Mouse (Mus musculus): ENCODE data around the gene Gm49450.
"Not testable (repeated sequence)": the region's sequence is repeated elsewhere in the genome, so short reads cannot be mapped to it uniquely, and the experiment has no call there.

Gm49450 gene

DNA sequence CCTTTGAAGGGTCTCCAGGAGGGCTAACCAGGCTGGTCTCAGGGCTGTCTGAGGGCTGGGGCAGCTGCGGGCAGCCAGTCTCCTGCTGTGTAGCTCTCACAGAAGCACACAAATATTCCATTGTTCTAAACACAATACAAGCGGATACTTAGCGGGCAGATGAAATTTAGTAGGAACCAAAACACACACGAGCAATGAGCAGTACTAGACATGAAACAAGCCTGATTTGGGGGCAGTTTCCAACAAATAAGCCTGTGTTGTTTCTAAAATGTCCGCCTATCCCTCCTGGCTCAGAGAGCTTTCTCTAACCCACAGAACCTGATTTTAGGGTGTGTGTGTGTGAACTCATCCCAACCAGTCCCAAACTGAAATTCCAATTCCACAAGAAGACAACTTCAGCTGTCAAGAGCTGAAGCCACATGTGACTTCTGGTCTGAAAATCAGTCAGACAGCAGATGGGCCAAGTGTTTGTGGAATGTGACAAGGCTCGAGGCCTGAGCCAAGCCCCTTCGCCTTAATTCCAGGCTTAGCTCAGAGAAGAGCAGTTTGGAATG is 33.8 kb upstream of the Gm49450 start:
- in situ Hi-C loops (cut with MboI, MseI), result loop anchor here (25.0 kb wide), 1 partner anchor 1525 kb away; no protein-coding TSS in a partner anchor

DNA sequence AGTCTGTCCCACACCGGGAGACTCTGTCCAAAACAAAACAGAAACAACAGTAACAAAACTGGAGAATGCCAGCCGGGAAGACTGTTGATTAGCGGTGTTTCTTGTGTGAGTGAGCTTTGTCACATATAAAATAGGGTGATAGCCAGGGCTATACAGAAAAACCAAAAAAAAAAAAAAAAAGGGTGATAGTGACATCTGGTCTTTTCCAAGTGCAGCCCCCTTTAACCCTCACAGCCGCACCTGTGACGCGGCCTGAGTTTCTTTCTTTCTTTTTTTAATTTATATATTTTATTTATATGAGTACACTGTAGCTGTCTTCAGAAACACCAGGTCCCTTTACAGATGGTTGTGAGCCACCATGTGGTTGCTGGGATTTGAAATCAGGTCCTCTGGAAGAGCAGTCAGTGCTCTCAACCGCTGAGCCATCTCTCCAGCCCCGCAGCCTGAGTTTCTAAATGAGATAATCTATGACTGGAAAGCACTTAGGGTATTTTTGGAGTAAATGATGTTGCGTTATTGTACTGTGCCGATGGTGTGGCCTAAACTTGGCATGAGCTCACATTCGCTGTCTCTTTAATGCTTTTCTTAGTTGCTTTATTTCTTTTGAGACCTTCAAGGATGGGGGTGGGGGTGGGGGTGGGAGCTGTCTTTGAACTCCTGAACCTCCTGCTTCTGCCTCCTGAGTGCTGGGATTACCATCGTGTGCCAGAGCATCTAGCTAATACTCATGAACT is 32.8 kb upstream of the Gm49450 start:
- in situ Hi-C loops (cut with MboI, MseI), result loop anchor here (25.0 kb wide), 1 partner anchor 1524 kb away; no protein-coding TSS in a partner anchor

DNA sequence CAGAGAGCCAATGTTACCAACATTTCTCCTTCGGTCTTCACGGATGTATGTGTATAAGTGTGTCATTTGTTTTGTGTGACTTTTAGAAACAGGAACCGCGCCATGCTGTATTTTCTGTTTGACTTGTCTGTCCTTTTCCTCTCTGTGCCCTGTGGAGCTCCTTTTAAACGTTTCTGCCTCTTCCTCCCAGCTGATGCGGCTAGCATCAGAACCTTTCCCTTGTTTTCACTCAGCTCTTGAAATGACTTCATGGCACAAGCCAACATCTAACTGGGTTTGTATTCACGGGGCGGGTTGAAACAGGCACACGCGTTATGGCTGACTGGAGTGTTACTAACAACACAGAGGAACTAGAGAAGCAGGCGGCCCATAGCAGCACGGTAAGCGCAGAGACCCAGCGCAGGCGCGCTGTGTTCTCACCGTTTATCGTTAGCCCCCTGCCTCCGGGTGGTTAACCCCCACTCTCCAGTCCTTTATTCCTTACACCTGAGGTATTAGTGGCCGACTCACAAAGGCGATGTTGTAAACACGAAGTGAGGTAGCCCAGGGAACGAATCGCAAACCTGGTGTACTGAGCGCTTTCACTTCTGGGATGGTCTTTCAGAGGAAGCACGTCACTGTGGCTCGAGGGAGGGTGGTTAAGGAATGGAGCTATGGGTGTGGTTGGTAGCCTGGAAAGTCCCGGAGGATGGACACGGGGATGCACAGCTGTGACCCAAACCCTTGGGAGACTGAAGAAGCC is 32.1 kb upstream of the Gm49450 start:
- in situ Hi-C loops (cut with MboI, MseI), result loop anchor here (25.0 kb wide), 1 partner anchor 1523 kb away; no protein-coding TSS in a partner anchor

DNA sequence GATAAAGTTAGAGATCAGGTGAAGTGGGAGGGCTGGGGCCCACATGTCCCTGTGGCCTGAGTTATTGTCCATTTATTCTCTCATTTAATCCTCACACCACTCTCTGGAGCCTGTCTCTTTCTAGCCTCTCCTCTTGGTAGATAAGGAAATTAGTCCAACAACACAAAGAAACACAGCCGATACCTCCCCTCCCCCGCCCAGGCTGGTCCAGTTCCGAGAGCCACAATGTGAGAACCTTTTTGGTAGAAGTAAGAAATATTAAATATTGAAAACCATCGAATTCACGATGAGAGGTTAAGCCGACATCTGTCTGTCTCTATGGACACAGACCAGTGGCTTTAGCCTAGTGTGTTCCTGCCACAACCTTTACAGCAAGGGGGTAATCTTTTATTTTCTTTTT is 31.3 kb upstream of the Gm49450 start:
- in situ Hi-C loops (cut with MboI, MseI), result loop anchor here (25.0 kb wide), 1 partner anchor 1522 kb away; no protein-coding TSS in a partner anchor

DNA sequence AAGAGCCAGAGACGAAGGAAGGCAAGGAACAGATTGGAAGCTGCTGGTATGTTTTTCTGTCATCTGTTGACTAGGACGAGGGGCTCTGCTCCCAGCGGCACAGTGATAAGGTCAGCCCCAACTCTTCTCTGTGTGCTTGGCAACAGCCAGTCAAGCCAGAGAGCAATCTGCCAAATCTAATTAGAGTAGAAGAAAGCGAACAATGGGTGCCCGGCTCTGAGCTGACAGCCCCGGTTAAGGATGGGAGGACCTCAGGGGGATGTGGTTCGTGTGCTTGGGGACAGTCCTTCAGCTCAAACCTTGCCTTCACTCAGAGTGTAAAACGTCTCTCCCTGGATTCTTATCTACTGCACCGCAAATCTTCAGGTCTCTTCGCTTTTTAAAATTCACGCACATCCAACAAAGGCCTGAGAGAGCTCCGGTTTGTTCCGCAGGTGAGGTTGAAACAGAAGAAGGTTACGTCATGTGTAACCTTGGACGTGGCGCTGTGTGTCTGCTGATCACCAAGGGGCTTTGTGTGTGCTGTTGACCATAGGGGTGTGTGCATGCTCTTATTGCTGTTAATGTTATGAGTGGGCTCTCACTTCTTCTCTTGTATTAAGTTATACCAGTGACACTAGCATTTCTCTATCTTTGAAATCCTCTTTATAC is 30.2 kb upstream of the Gm49450 start:
- in situ Hi-C loops (cut with MboI, MseI), result loop anchor here (25.0 kb wide), 1 partner anchor 1521 kb away; no protein-coding TSS in a partner anchor

- in situ Hi-C loops (cut with MboI, MseI), result loop anchor here (25.0 kb wide), 1 partner anchor 1520 kb away; no protein-coding TSS in a partner anchor
Measured at GRCm38 (mm10) chr15:98982100-98982499, 28.7 kb upstream of the Gm49450 start.

DNA sequence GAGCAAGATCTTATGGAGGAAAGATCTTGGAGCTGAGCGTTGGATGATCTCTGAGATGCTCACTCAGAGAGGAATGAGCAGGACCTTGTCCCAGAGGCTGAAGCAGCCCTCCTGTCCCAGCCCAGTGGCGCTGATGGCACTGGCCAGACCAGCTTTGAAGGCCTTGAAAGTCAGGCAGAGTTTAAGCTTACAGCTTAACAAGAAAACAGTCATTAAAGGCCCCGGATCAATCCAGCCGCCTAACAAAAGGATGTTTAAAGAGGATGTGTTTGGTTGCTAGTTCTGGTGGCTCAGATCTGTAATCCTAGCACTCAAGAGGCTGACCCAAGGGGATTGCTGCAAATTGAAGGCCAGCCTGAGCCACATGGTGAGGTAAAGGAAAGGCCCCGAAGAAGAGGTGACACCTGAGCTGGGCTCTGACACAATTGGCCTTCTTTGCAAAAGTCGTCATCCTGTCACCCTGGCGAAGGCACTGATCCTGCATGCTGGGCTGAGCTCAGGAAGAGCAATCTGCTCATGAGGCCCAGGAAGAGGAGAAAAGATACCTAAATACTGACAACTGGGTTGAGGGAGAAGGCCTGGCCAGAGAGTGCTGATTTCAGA is 26.8 kb upstream of the Gm49450 start:
- in situ Hi-C loops (cut with MboI, MseI), result loop anchor here (25.0 kb wide), 1 partner anchor 1518 kb away; no protein-coding TSS in a partner anchor

DNA sequence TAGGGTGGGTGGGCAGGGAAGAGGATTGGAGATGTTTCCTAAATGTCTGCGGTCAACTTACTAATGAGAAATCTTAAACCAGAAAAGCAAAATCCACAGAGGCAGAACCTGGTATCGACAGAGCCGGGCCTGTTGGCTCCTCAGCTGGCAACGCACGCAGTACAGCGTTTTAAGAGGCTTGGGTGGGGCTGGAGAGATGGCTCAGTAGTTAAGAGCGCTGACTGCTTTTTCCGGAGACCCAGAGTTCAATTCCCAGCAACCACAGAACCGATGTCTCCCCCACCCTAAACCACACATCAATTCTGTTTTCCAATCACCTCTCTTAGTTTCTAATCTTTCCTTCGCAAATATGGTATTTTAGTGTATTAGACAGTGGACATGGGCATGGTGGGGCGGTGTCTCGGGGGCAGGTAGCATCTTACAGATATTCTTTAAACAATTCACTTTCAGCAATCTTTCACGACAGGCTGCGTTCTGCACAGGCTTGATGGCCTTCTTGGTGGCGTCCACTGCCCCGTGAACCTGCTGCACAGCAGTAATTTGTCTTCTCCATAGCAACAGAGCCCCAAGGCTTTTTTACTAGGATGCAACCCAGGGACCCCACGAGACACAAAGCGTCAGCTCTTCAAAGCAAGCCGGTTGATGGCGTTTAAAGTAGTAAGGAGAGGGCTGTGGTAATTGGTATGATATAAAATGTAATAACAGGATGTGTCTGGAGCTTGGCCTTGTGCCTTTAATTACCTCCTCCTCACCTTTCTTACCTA is 25.2 kb upstream of the Gm49450 start:
- in situ Hi-C loops (cut with MboI, MseI), result loop anchor here (25.0 kb wide), 1 partner anchor 1516 kb away; no protein-coding TSS in a partner anchor

DNA sequence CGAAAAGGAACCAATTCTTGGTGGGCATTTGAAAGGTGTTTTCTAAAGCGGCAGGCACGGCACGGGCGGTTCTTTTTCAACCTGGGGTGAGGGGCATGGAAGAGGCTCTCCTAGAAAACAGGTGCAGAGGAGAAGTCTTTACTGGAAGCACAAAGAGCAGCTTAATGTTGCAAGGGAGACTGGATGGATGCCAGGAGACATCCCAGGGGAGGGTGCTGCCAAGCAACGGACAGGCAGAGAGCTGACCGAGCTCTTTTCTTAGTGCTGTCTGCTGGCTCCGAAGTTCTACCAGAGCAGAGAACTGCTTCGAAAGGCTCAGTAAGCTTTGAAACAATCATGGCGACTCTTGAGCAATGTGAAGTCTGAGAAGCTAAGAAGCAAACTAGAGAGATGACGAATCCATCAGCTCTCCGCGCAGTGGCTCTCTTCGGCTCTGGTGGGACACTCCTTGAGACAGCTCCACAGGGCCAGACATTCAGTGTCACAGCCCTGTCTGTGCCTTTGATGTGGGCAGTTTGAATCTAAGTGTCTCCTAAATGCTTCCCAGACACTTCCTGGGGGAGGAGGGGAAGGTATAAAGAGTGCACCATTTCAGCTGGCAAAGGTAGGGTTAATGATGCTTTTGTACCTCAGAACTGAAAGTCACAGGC is 24.5 kb upstream of the Gm49450 start:
- in situ Hi-C loops (cut with MboI, MseI), result loop anchor here (25.0 kb wide), 1 partner anchor 1516 kb away; no protein-coding TSS in a partner anchor

DNA sequence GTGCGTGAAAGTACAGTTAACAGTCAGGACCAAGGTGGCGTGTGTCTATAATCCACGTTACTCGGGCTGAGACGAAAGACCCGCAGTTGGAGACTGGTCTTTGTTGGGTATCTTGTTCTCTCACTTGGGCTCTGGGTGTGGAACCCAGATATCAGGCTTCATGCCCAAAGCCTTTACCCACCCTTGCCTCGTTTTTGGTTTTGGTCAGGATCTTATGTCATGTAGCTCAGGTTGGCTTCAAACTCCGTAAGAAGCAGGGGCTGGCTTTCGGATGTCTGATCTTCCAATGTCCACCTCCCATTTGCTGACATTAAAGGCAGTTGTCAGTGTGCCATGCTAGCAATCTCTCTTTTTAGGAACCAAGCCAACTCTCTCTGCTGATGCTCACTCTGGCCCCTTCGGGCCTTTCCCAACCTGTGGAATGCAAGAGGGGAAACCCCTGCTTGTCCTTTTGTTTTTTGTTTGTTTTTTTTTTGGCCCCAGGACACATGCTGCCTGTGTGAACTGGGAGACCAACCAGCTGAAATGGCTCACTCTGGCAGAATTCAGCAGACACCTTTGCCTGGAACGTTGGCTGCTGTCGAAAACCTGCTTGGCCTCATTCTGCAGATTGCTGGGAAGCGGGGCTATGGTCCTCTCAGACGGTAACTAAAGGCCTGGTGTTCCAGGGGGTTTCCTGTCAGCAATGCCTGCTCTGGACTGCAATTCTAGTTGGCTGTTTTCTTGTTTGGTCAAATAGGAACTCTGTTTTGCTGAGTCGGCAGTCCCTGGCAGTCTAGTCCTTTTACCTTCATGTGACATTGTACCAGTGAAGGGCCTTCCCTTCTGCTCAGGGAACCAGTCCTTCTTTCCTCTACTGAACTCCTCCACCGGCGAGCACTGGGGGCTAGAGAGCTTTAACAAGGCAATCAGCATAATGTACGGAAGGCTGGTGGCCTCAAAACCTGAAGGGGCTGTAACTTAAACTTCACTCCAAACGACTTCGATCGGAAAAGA is 23.7 kb upstream of the Gm49450 start:
- in situ Hi-C loops (cut with MboI, MseI), result loop anchor here (25.0 kb wide), 1 partner anchor 1515 kb away; no protein-coding TSS in a partner anchor

DNA sequence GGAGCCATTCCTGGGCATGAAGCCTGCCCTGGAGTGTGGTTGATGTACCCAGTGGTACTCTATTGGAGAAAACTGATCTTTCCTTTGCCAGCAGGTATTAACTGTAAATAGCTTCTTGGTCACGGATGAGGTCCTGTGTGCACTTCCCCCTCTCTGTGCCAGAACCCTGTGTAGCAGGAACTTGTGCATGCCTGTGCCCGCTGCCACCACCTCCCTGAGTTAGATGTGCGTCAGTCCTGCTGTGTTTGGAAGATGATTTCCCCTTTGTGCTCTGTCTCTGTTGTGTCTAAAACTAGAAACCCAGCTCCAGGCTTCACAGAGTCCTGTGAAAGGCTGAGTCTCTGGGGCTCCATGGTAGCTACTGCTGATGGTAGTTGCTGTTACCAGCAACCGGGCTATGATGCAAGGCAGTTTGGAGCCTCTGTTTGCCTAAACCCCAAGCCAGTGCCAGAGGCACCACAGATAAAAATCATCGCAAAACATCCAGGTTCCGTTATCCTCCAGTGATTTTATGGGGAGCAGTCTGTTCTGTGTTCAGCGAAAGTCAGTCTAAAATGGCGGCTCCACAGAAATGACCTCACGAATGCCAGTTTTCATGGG is 19.8 kb upstream of the Gm49450 start:
- in situ Hi-C loops (cut with MboI, MseI), result no loop called here

- in situ Hi-C loops (cut with MboI, MseI), result not testable (repeated sequence)
Measured at GRCm38 (mm10) chr15:98971576-98972320, 18.4 kb upstream of the Gm49450 start.

- in situ Hi-C loops (cut with MboI, MseI), result no loop called here
Measured at GRCm38 (mm10) chr15:98971111-98971510, 17.8 kb upstream of the Gm49450 start.

- in situ Hi-C loops (cut with MboI, MseI), result no loop called here
Measured at GRCm38 (mm10) chr15:98969372-98970101, 16.2 kb upstream of the Gm49450 start.

- in situ Hi-C loops (cut with MboI, MseI), result no loop called here
Measured at GRCm38 (mm10) chr15:98968701-98969371, 15.5 kb upstream of the Gm49450 start.

GRCm38 (mm10) chr15:98959531-98959930 is 6.2 kb upstream of the Gm49450 start:
- in situ Hi-C loops (cut with MboI, MseI), result no loop called here
